Mouse (Mus musculus) inflammation-experienced regulatory T-cells, adult 6 months (primary cell): ENCODE data around the gene Arl16. TPM values are rescaled to one million over a fixed set of nuclear protein-coding genes. Genes with fewer than 3 reads are reported as not detected.

Source experiments
- ATAC-seq: one replicate; pipeline ENCODE4 v1.8.0; 2017
- polyA plus RNA-seq, 3 experiments: library from polyadenylated mRNA; unstranded; fragments of 100-300 nt; shearing (Covaris generic); gene quantifications; one replicate each; pipeline ENCODE4 v1.2.1; 2017

The Arl16 gene
- polyA plus RNA-seq, 3 experiments from 2014 or later = 28.8 to 39.7 (median 33.1) TPM

- no peak for ATAC-seq
Measured at GRCm38 (mm10) chr11:120445475-120445874, 21.9 kb downstream of the Arl16 start.

DNA sequence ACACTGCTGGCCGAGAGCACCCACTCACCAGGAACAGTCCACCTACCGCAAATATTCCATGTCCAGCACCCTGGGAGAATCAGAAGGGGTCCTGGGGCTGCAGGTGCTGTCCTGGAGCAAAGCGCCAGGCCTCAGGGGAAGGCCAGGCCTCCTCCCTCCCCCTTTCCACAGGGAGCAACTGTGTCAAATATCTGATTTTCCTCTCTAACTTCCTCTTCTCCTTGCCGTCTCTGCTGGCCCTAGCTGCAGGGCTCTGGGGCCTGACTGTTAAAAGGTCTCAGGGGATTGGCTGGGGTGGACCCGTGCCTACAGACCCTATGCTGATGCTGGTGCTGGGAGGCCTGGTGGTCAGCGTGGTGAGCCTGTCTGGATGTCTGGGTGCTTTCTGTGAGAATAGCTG, 23.3 kb downstream of the Arl16 start:
- ATAC-seq = no peak

DNA sequence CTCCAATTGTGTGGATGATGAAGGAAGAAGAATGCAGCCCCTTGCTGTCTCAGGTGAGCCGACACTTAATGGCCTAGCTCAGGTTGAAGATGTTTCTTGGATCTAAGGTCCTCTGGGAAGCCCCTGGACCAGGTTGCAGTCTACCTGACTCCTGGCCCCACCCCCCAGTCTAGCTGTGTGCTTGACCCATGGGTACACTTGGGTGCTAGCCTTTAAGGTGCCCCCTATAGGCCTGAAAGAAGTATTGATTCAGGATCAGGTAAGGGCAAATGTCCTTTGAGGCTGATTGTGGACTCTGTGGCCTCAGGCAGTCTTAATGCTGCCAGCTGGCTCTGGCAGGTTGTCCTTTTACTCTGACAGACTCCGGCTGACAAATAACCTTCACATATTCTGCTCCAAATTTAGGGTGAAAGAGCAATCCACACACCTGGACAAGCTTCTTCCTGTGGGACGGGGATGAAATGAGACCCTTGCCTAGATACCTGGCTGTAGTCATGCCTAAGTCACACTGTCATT, 24.6 kb downstream of the Arl16 start:
- no peak for ATAC-seq

DNA sequence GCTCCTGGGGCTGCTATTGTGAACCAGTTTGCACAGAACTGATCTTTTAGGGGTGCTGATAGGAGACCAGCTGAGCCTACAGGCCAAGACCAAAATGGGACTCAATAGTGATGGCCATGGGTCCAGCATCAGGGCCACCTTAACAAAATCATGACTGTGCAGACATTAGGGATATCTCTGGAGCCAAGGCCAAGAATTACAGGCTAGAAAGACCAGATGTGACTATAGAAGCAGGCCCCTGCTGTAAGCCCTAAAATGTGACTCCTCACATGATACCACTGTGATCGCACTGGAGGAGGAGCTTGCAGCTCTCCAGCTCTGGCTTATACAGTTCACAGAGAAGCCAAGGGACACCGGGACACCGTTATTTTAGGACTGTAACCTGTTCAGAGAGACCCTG, 25.1 kb downstream of the Arl16 start, which contains the start of gene Tspan10:
Gene Tspan10 (plus strand): TSS at position 301 of the 400 bp plus-strand sequence.
- ATAC-seq = no peak

DNA sequence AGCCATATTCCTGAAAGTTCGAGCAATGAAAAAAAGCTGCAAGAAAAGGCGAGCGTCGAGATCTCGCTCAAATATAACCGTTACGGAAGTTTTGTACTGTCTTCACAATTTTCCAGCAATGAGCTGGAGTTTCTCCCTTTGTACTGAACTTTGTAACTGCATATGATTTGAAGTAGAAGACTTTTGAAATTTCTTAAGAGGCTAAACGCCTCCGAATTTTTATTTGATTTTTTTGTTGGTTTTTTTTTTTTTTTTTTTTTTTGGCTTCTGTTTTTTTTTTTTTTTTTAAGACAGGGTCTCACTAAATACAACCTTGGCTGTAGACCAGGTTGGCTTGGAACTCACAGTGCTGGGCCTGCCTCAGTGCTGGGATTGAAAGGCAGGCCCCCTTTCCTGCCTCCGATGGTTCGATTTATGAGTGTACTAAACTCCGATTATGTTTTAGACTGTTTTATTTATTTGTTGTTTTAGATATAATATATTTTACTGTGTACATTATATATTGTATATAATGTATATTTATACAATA, 29.5 kb downstream of the Arl16 start:
- no peak for ATAC-seq

- peak; percentile 41 for ATAC-seq
Measured at GRCm38 (mm10) chr11:120437152-120437856, 30.1 kb downstream of the Arl16 start, which contains the start of gene Nploc4. Gene Nploc4, minus strand, starts transcription at chr11:120437708.

- ATAC-seq = no peak
Measured at GRCm38 (mm10) chr11:120426727-120427126, 40.7 kb downstream of the Arl16 start.

GRCm38 (mm10) chr11:120423569-120424295, 43.7 kb downstream of the Arl16 start:
- no peak for ATAC-seq

- ATAC-seq = no peak
Measured at GRCm38 (mm10) chr11:120422651-120423568, 44.5 kb downstream of the Arl16 start.

DNA sequence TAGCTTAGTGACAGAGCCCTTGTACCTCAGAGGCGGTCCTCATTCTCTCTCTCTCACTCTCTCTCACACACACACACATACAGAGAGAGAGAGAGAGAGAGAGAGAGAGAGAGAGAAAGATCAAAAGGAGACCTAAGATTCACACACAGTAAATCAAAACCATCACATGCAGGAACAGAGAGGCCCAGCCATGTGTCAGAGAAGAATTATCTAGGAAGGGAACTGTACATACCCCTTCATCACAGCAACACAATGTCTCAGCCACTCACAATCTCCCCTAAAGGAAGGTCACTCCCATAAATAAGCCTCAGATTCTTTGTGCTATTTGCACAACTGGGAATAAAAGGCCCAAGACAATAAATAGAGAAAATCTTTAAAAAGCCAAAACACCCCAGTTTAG, 48.8 kb downstream of the Arl16 start:
- no peak for ATAC-seq

DNA sequence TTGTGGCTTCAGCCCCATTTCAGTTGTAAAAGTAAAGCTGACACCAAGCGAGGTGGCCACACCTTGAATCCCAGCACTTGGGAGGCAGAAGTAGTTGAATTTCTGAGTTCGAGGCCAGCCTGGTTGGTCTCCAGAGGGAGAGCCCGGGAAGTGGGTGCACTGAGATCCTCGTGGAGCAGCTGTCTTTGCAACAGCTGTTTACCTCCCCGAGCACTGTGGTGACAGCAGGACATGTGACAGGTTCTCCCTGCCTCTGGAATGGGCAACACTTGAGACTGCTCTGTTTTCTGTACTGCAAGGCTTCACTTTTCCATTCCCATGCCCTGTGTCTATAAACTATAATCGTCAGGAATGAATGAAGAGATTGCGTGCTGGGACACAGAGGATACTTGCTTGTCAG, 49.6 kb downstream of the Arl16 start:
- no peak for ATAC-seq

Other genes with a start within 250 kb of the Arl16 start
- not detected for gene Bahcc1, start 234.7 kb downstream of the Arl16 start, polyA plus RNA-seq
- gene Actg1, start 119.1 kb downstream of the Arl16 start, polyA plus RNA-seq = 1,000 to 10,000 TPM; 2,239 to 4,634 (median 2,897) TPM
- gene Fscn2, start 106.1 kb downstream of the Arl16 start, polyA plus RNA-seq = under 1 TPM in 1 of 3 experiments, not detected in 2; 0.98 TPM
- 10 to 100 TPM; 15.9 to 23.1 (median 17.9) TPM for gene Faap100, start 88.8 kb downstream of the Arl16 start, polyA plus RNA-seq
- gene Nploc4, start 29.9 kb downstream of the Arl16 start, polyA plus RNA-seq = 10 to 100 TPM in 2 of 3 experiments, 1 to 10 TPM in 1; 8.6 to 12.4 (median 11.0) TPM
- gene Tspan10, start 25.0 kb downstream of the Arl16 start, polyA plus RNA-seq = under 1 TPM in 1 of 3 experiments, not detected in 2; 0.28 TPM
- under 1 TPM in 2 of 3 experiments, not detected in 1; 0.15 to 0.56 TPM for gene Pde6g, start 14.1 kb downstream of the Arl16 start, polyA plus RNA-seq
- gene Oxld1, start 9.5 kb downstream of the Arl16 start, polyA plus RNA-seq = 1 to 10 TPM; 4.8 to 6.8 (median 5.1) TPM
- gene Ccdc137, start 9.5 kb downstream of the Arl16 start, polyA plus RNA-seq = 10 to 100 TPM; 17.8 to 26.0 (median 17.9) TPM
- gene Mrpl12, start 17.0 kb upstream of the Arl16 start, polyA plus RNA-seq = 10 to 100 TPM; 54.6 to 78.9 (median 73.0) TPM
- gene Slc25a10, start 24.2 kb upstream of the Arl16 start, polyA plus RNA-seq = 10 to 100 TPM; 12.4 to 14.3 (median 12.7) TPM
- gene Gcgr, start 63.1 kb upstream of the Arl16 start, polyA plus RNA-seq = not detected
- 100 to 1,000 TPM in 2 of 3 experiments, 10 to 100 TPM in 1; 93.4 to 136 (median 107) TPM for gene Mcrip1, start 82.1 kb upstream of the Arl16 start, polyA plus RNA-seq
- gene Ppp1r27, start 83.5 kb upstream of the Arl16 start, polyA plus RNA-seq = not detected
- 100 to 1,000 TPM; 135 to 164 (median 149) TPM for gene P4hb, start 105.6 kb upstream of the Arl16 start, polyA plus RNA-seq
- gene Arhgdia, start 114.0 kb upstream of the Arl16 start, polyA plus RNA-seq = 100 to 1,000 TPM; 624 to 862 (median 685) TPM
- gene Alyref, start 130.8 kb upstream of the Arl16 start, polyA plus RNA-seq = 10 to 100 TPM; 15.8 to 76.9 (median 47.7) TPM
- gene Anapc11, start 130.8 kb upstream of the Arl16 start, polyA plus RNA-seq = 100 to 1,000 TPM; 110 to 147 (median 129) TPM
- gene Npb, start 140.9 kb upstream of the Arl16 start, polyA plus RNA-seq = 1 to 10 TPM in 1 of 3 experiments, under 1 TPM in 1, not detected in 1; 0.67 to 1.4 TPM
- 100 to 1,000 TPM in 2 of 3 experiments, 10 to 100 TPM in 1; 66.1 to 124 (median 113) TPM for gene Pcyt2, start 150.3 kb upstream of the Arl16 start, polyA plus RNA-seq
- gene Sirt7, start 157.6 kb upstream of the Arl16 start, polyA plus RNA-seq = 10 to 100 TPM; 55.1 to 61.4 (median 60.4) TPM
- gene Mafg, start 166.0 kb upstream of the Arl16 start, polyA plus RNA-seq = 10 to 100 TPM; 15.3 to 15.8 (median 15.5) TPM
- gene Pycr1, start 176.2 kb upstream of the Arl16 start, polyA plus RNA-seq = 1 to 10 TPM in 1 of 3 experiments, under 1 TPM in 1, not detected in 1; 0.86 to 1.7 TPM
- gene Myadml2, start 180.6 kb upstream of the Arl16 start, polyA plus RNA-seq = not detected
- not detected for gene Notum, start 193.6 kb upstream of the Arl16 start, polyA plus RNA-seq
- 100 to 1,000 TPM in 1 of 3 experiments, 10 to 100 TPM in 2; 79.4 to 107 (median 86.2) TPM for gene Aspscr1, start 205.4 kb upstream of the Arl16 start, polyA plus RNA-seq
- 100 to 1,000 TPM; 154 to 181 (median 169) TPM for gene Cenpx, start 246.1 kb upstream of the Arl16 start, polyA plus RNA-seq
- 10 to 100 TPM; 19.4 to 39.4 (median 20.8) TPM for gene Lrrc45, start 246.3 kb upstream of the Arl16 start, polyA plus RNA-seq